Mouse (Mus musculus): Measurements from ENCODE around the gene Fcrls. TPM values are rescaled to one million over a fixed set of nuclear protein-coding genes. Genes with fewer than 3 reads are reported as not detected.

Fcrls gene
- 33.0 and 36.5 TPM in 2 replicates for polyA plus RNA-seq (2021; fragmentation: Nextera tagmentation)
- long read RNA-seq, experiment 1, transcript Fcrls-201 (8 exons, 2,273 nt) = major isoform, 76 of 85 reads
- long read RNA-seq, experiment 1, partial matches to known transcripts = 8 of 85 reads
- long read RNA-seq, experiment 1, other reads (novel, unspliced or antisense) = 1 of 85 reads
- long read RNA-seq, experiment 2, transcript Fcrls-201 (8 exons, 2,273 nt) = major isoform, 122 of 126 reads
- long read RNA-seq, experiment 2, partial matches to known transcripts = 1 of 126 reads
- long read RNA-seq, experiment 2, other reads (novel, unspliced or antisense) = 3 of 126 reads

GRCm38 (mm10) chr3:87263436-87263835 is at the start of gene Fcrls:
Gene Fcrls (minus strand): TSS chr3:87263738.

Other genes starting within 250 kb of the Fcrls start
- 0.19 and 0.24 TPM in 2 replicates for gene Kirrel, start 89.0 kb downstream of the Fcrls start, polyA plus RNA-seq (2021; fragmentation: Nextera tagmentation)
- gene Cd5l, start 94.1 kb upstream of the Fcrls start, polyA plus RNA-seq (2021; fragmentation: Nextera tagmentation) = not detected in 2 replicates
- gene Fcrl1, start 112.6 kb upstream of the Fcrls start, polyA plus RNA-seq (2021; fragmentation: Nextera tagmentation) = 0.43 and 0.68 TPM in 2 replicates
- not detected in 2 replicates for gene Fcrl5, start 172.0 kb upstream of the Fcrls start, polyA plus RNA-seq (2021; fragmentation: Nextera tagmentation)

Data from layer of hippocampus, adult 6 months (tissue).